Mouse (Mus musculus) forebrain, embryonic 14.5 days (tissue): ENCODE data around the gene Ralgps2. TPM values are rescaled to one million over a fixed set of nuclear protein-coding genes. Genes with fewer than 3 reads are reported as not detected.

Experiments used
- ATAC-seq: fragments of 200-750 bp; cut with Nextera tagmentation; 2 replicates; pipeline ENCODE4 v1.8.0; 2017; ENCODE audit warnings: mild to moderate bottlenecking, moderate library complexity
- DNase-seq: peaks from one replicate; pipeline ENCODE4 v3.0.0-alpha.2; 2015; ENCODE audit warnings: low spot score
- H3K27ac ChIP-seq: fragments of 300-500 bp; sonication (generic); 2 replicates; pipeline ENCODE4 v1.5.1; 2014; ENCODE audit warnings: low read depth, mild to moderate bottlenecking, control low read depth, low read length, moderate library complexity
- H3K27me3 ChIP-seq: fragments of 300-500 bp; sonication (generic); replicated peaks from 2 replicates; pipeline ENCODE4 v1.6.1; 2014; ENCODE audit warnings: low read length, control low read depth, mixed read lengths; ENCODE audit not compliant: control insufficient read depth, insufficient read depth
- H3K36me3 ChIP-seq: fragments of 300-500 bp; sonication (generic); 2 replicates; pipeline ENCODE4 v1.6.1; 2014; ENCODE audit warnings: low read length, control low read depth; ENCODE audit not compliant: control insufficient read depth, insufficient read depth
- H3K4me1 ChIP-seq: fragments of 300-500 bp; sonication (generic); 2 replicates; pipeline ENCODE4 v1.6.1; 2014; ENCODE audit warnings: antibody characterized with exemption, low read length, control low read depth; ENCODE audit not compliant: control insufficient read depth, insufficient read depth
- H3K4me2 ChIP-seq: fragments of 300-500 bp; sonication (generic); 2 replicates; pipeline ENCODE4 v1.6.1; 2014; ENCODE audit warnings: mild to moderate bottlenecking, control low read depth, low read length
- H3K4me3 ChIP-seq: fragments of 300-500 bp; sonication (generic); 2 replicates; pipeline ENCODE4 v1.5.1; 2014; ENCODE audit warnings: low read depth, low read length, control low read depth
- H3K9ac ChIP-seq: fragments of 300-500 bp; sonication (generic); 2 replicates; pipeline ENCODE4 v1.6.1; 2014; ENCODE audit warnings: mild to moderate bottlenecking, low read length, control low read depth, moderate library complexity
- H3K9me3 ChIP-seq: fragments of 300-500 bp; sonication (generic); replicated peaks from 2 replicates; pipeline ENCODE4 v1.6.1; 2016; ENCODE audit warnings: low read length, control low read depth, mixed read lengths; ENCODE audit not compliant: control insufficient read depth
- WGBS: fragments of 180-500 bp; shearing (Covaris S2); extraction: QIAGEN DNeasy Blood & Tissue Kit; methylation state at CpG from one replicate; pipeline ENCODE4 v1.1.7; 2014; 5-methylcytosine and 5-hydroxymethylcytosine counted together
- polyA plus RNA-seq: library from polyadenylated mRNA; unstranded; fragments of >200 nt; fragmentation: Nextera tagmentation; extraction: Ambion mirVana; gene quantifications from 2 replicates; pipeline ENCODE4 v1.2.1, GENCODE M21; 2014

Gene Ralgps2
- polyA plus RNA-seq, 1 experiment from 2014 or later: 93.0 TPM

GRCm38 (mm10) chr1:156959004-156959403 is 19.6 kb upstream of the Ralgps2 start:
- Histone ChIP-seq H3K36me3 (no peaks in the 10 kb centered on the region), H3K9ac (no peak overlapping the region), H3K4me1 (peaks cover 4% of the 10 kb centered on the region; the same call in 1 of the 2 replicates), H3K27me3 (no peaks in the 10 kb centered on the region), H3K4me2 (no peak overlapping the region), H3K4me3 (no peak overlapping the region), H3K27ac (no peak overlapping the region), H3K9me3 (no peaks in the 10 kb centered on the region)
- ATAC-seq (no peak), DNase-seq (no peak)
- WGBS: 87% methylated on average over 5 of the region's 5 CpGs

GRCm38 (mm10) chr1:156957360-156957759 is 17.9 kb upstream of the Ralgps2 start:
- H3K4me1 ChIP-seq: no peaks in the 10 kb centered on the region
- ATAC-seq (no peak), DNase-seq (no peak)
- H3K9ac ChIP-seq: no peak overlapping the region
- no peaks in the 10 kb centered on the region for H3K36me3 ChIP-seq
- no peak overlapping the region for H3K27ac ChIP-seq
- H3K9me3 ChIP-seq: no peaks in the 10 kb centered on the region
- H3K4me2 ChIP-seq: no peak overlapping the region
- H3K4me3 ChIP-seq: no peak overlapping the region
- no peaks in the 10 kb centered on the region for H3K27me3 ChIP-seq
- WGBS: 91% methylated on average over 3 of the region's 3 CpGs

GRCm38 (mm10) chr1:156955926-156956760 is 16.7 kb upstream of the Ralgps2 start:
- no peak overlapping the region for H3K4me3 ChIP-seq
- H3K4me1 ChIP-seq: no peaks in the 10 kb centered on the region
- H3K27ac ChIP-seq: no peak overlapping the region
- no peak overlapping the region for H3K4me2 ChIP-seq
- H3K9me3 ChIP-seq: no peaks in the 10 kb centered on the region
- no peak for ATAC-seq
- no peaks in the 10 kb centered on the region for H3K27me3 ChIP-seq
- whole genome bisulfite sequencing: 68% methylated on average over 17 of the region's 17 CpGs
- H3K9ac ChIP-seq: no peak overlapping the region
- DNase-seq: no peak
- no peaks in the 10 kb centered on the region for H3K36me3 ChIP-seq

DNA sequence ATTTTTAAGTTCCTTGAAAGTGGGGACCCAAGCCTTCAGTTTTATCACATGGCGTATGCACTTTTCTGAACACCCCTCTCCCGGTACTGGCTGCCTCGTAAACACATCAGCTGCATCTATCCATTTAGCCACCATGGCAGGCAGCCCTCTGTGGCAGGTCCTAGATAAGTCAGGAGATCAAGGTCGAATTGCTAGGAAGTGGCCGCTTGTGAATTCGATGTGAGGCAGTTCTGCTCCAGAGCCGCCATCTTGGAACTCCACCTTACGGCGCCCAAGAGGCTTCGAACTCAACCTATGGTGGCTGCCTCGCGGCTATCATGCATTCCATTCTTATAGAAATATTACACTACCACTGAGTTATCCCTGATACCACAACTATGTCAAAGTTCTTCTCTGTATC is 14.8 kb upstream of the Ralgps2 start:
- Histone ChIP-seq H3K36me3 (no peaks in the 10 kb centered on the region), H3K9me3 (no peaks in the 10 kb centered on the region), H3K4me2 (no peak overlapping the region), H3K4me3 (no peak overlapping the region), H3K4me1 (no peaks in the 10 kb centered on the region), H3K27ac (no peak overlapping the region), H3K27me3 (no peaks in the 10 kb centered on the region), H3K9ac (no peak overlapping the region)
- DNase-seq (no peak), ATAC-seq (no peak)
- 96% methylated on average over 12 of the region's 12 CpGs for WGBS

- DNase-seq: no peak
- H3K4me3 ChIP-seq: no peak overlapping the region
- WGBS: 62% methylated on average over 5 of the region's 5 CpGs
- H3K4me1 ChIP-seq: no peaks in the 10 kb centered on the region
- no peak overlapping the region for H3K9ac ChIP-seq
- H3K27ac ChIP-seq: no peak overlapping the region
- H3K9me3 ChIP-seq: 0 out of 2 replicates have a peak, but pooled peaks cover 5% of the 10 kb centered on the region
- no peaks in the 10 kb centered on the region for H3K27me3 ChIP-seq
- H3K4me2 ChIP-seq: no peak overlapping the region
- H3K36me3 ChIP-seq: no peaks in the 10 kb centered on the region
- ATAC-seq: no peak
These were observed 10.9 kb upstream of the Ralgps2 start for GRCm38 (mm10) chr1:156950354-156950753.

DNA sequence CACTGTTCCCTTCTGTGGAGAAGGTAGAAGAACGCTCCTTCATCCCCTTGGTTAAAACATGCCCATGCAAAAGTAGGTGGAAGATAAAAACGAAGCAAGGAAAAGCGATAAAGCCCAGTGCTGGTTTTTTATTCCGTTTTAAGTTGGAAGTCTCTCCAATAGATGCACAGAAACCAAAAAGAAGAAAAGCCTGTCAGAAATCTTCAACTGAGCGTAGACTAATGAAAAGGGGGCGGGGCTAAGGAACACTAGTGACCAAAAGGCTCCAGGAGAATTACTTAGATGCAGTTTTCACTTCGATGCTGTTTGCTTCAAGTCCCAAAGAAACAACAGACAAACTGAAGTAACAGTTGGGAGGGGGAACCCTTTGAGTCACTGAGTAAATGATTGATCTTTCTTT is 1.2 kb upstream of the Ralgps2 start:
- H3K27me3 ChIP-seq: no peaks in the 10 kb centered on the region
- DNase-seq (no peak), ATAC-seq (no peak)
- H3K9me3 ChIP-seq: no peaks in the 10 kb centered on the region
- no peak overlapping the region for H3K27ac ChIP-seq
- 42% methylated on average over 7 of the region's 7 CpGs for WGBS
- peak overlapping the region; percentile 90; the same call in 1 of the 2 replicates for H3K4me3 ChIP-seq
- peak overlapping the region; percentile 83 for H3K4me2 ChIP-seq
- H3K4me1 ChIP-seq: peaks cover 12% of the 10 kb centered on the region; the same call in 1 of the 2 replicates
- H3K36me3 ChIP-seq: no peaks in the 10 kb centered on the region
- H3K9ac ChIP-seq: no peak overlapping the region

GRCm38 (mm10) chr1:156940142-156940522 is 706 bp upstream of the Ralgps2 start:
- H3K9ac ChIP-seq: peak overlapping the region; percentile 96
- peak overlapping the region; percentile 98; the same call in 1 of the 2 replicates for H3K27ac ChIP-seq
- H3K27me3 ChIP-seq: no peaks in the 10 kb centered on the region
- peak overlapping the region; percentile 83 for H3K4me2 ChIP-seq
- DNase-seq: peak; percentile 46
- no peaks in the 10 kb centered on the region for H3K9me3 ChIP-seq
- peak overlapping the region; percentile 90 for H3K4me3 ChIP-seq
- peaks cover 12% of the 10 kb centered on the region; the same call in 1 of the 2 replicates for H3K4me1 ChIP-seq
- no peaks in the 10 kb centered on the region for H3K36me3 ChIP-seq
- WGBS: 4% methylated on average over 8 of the region's 8 CpGs
- ATAC-seq: no peak

- no peaks in the 10 kb centered on the region for H3K36me3 ChIP-seq
- peak overlapping the region; percentile 83 for H3K4me2 ChIP-seq
- DNase-seq (peak; percentile 94), ATAC-seq (peak; percentile 92)
- peak overlapping the region; percentile 96 for H3K9ac ChIP-seq
- H3K4me1 ChIP-seq: peaks cover 13% of the 10 kb centered on the region; the same call in 1 of the 2 replicates
- H3K9me3 ChIP-seq: no peaks in the 10 kb centered on the region
- H3K4me3 ChIP-seq: peak overlapping the region; percentile 90
- WGBS: under 1% methylated on average over 49 of the region's 51 CpGs
- peak overlapping the region; percentile 98 for H3K27ac ChIP-seq
- no peaks in the 10 kb centered on the region for H3K27me3 ChIP-seq
These were observed 652 bp downstream of the Ralgps2 start for GRCm38 (mm10) chr1:156938705-156939242.

DNA sequence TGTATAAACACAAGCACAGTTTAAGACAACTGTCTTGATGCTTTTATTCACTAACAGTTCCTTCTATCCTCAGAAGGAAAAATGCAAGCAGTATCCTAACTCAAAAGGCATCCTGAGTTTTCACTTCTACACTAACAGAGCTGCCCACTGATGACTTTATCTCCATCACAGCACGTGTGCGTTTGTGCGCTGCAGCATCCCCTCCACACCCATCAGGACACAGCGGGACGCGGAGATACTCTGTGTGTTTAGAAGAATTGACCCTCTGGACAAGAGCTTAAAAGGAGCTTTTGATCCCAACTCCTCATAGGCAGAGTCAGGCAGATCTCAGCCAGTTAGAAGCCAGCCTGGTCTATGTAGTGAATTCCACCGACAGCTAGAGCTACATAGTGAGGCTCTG is 2.0 kb downstream of the Ralgps2 start:
- Histone ChIP-seq H3K4me2 (peak overlapping the region; percentile 83), H3K27ac (no peak overlapping the region), H3K4me1 (peaks cover 14% of the 10 kb centered on the region; the same call in 1 of the 2 replicates), H3K36me3 (no peaks in the 10 kb centered on the region), H3K27me3 (no peaks in the 10 kb centered on the region), H3K9ac (no peak overlapping the region), H3K4me3 (peak overlapping the region; percentile 90), H3K9me3 (no peaks in the 10 kb centered on the region)
- WGBS: 73% methylated on average over 7 of the region's 7 CpGs
- no peak for DNase-seq
- ATAC-seq: no peak
